Comparison of ENCODE assay signal across 25 mouse cellular contexts in genomic region chr10:17010047-17010446, GRCm38 (mm10).
DNase-seq lines count a peak whose midpoint lies in the region; ATAC-seq and TF ChIP-seq lines count a peak whose summit lies in the region.
"Had no signal": no experiment of that assay in that cellular context is flagged by ENCODE, and none has a peak within 500 bp of the region (broad histone marks: within the 10 kb centered on the region; RNA-seq: fewer than 3 reads in every experiment).

No protein-coding gene starts in this region.

- H3K9ac ChIP-seq in kidney, postnatal 0 days (ENCODE audit: low read depth, low read length) = no peak overlapping the region
- no peak overlapping the region for H3K9ac ChIP-seq in kidney, embryonic 14.5 days (ENCODE audit: low read depth, low read length)
- no peak overlapping the region for H3K9ac ChIP-seq in intestine, embryonic 16.5 days (ENCODE audit: low read depth, low read length)
- H3K9ac ChIP-seq: forebrain, embryonic 12.5 days; forebrain, postnatal 0 days; heart, embryonic 13.5 days; hindbrain, embryonic 14.5 days; liver, embryonic 15.5 days; midbrain, embryonic 13.5 days had no signal

- no peaks in the 10 kb centered on the region for H3K4me1 ChIP-seq in kidney, postnatal 0 days (replicated peaks; ENCODE audit: insufficient read depth, low read length)
- H3K4me1 ChIP-seq in kidney, embryonic 14.5 days (ENCODE audit: control insufficient read depth, insufficient read depth, low read length) = no peaks in the 10 kb centered on the region
- H3K4me1 ChIP-seq in intestine, embryonic 16.5 days (ENCODE audit: control insufficient read depth, insufficient read depth, low read length) = no peaks in the 10 kb centered on the region
- H3K4me1 ChIP-seq: forebrain, embryonic 12.5 days; liver, embryonic 15.5 days; midbrain, embryonic 13.5 days had no signal

- 81% methylated on average over 3 of the region's 3 CpGs for WGBS in kidney, postnatal 0 days
- WGBS in kidney, embryonic 14.5 days = 69% methylated on average over 3 of the region's 3 CpGs
- 79% methylated on average over 3 of the region's 3 CpGs for WGBS in intestine, embryonic 16.5 days

- no peaks in the 10 kb centered on the region for H3K27me3 ChIP-seq in kidney, postnatal 0 days (ENCODE audit: insufficient read depth, low read length)
- H3K27me3 ChIP-seq in kidney, embryonic 14.5 days (ENCODE audit: control insufficient read depth, insufficient read depth, low read length) = no peaks in the 10 kb centered on the region
- H3K27me3 ChIP-seq in intestine, embryonic 16.5 days (replicated peaks; ENCODE audit: control insufficient read depth, insufficient read depth, low read length) = no peaks in the 10 kb centered on the region
- H3K27me3 ChIP-seq: forebrain, embryonic 12.5 days; heart, embryonic 13.5 days; liver, embryonic 15.5 days; midbrain, embryonic 13.5 days; Patski had no signal

- no peak overlapping the region for H3K4me3 ChIP-seq in kidney, postnatal 0 days (replicated peaks; ENCODE audit: low read depth, low read length)
- no peak overlapping the region for H3K4me3 ChIP-seq in kidney, embryonic 14.5 days (ENCODE audit: low read length)
- no peak overlapping the region for H3K4me3 ChIP-seq in intestine, embryonic 16.5 days (ENCODE audit: low read length)
- H3K4me3 ChIP-seq: forebrain, embryonic 12.5 days; heart, embryonic 13.5 days; liver, embryonic 15.5 days; midbrain, embryonic 13.5 days had no signal

- TF ChIP-seq CTCF in kidney, postnatal 0 days (IDR thresholded peaks at IDR 0.05; ENCODE audit: low read depth) = no peak

- DNase-seq in kidney, postnatal 0 days (ENCODE audit: low spot score) = peak; percentile 47
- peak; percentile 22 for DNase-seq in urinary bladder, postnatal 14 days (ENCODE audit: low spot score)
- DNase-seq in urinary bladder, postnatal 4 days (ENCODE audit: low spot score in 2 of 2) = no peak
- DNase-seq in spleen, postnatal 14 days (ENCODE audit: low spot score in 2 of 2) = no peak
- DNase-seq: cerebellum, adult 2 months; cerebellum, postnatal 14 days; forebrain, postnatal 0 days; heart, postnatal 10 days; kidney, postnatal 10 days; layer of hippocampus, postnatal 36 days; left cerebral cortex, postnatal 4 days; lung, postnatal 4 days; right cerebral cortex, postnatal 25 days; thymus, adult 18-20 months; thymus, postnatal 25 days had no signal

- H3K36me3 ChIP-seq in kidney, postnatal 0 days (ENCODE audit: insufficient read depth, low read length) = no peaks in the 10 kb centered on the region
- no peaks in the 10 kb centered on the region for H3K36me3 ChIP-seq in kidney, embryonic 14.5 days (ENCODE audit: control insufficient read depth, insufficient read depth, low read length)
- H3K36me3 ChIP-seq in intestine, embryonic 16.5 days (ENCODE audit: control insufficient read depth, insufficient read depth, low read length) = no peaks in the 10 kb centered on the region
- H3K36me3 ChIP-seq: forebrain, embryonic 12.5 days; heart, embryonic 13.5 days; liver, embryonic 15.5 days; midbrain, embryonic 13.5 days had no signal

- ATAC-seq in kidney, postnatal 0 days (replicated peaks; ENCODE audit: low FRiP score, low read depth) = no peak
- no peak for ATAC-seq in kidney, embryonic 14.5 days (ENCODE audit: low FRiP score, low TSS enrichment)
- peak; percentile 76 for ATAC-seq in intestine, embryonic 16.5 days
- ATAC-seq: forebrain, postnatal 0 days; inflammation-experienced regulatory T-cells, adult 6 months; lung, postnatal 0 days; midbrain, embryonic 13.5 days; Patski had no signal

- H3K9me3 ChIP-seq in kidney, postnatal 0 days (replicated peaks; ENCODE audit: low read length) = no peaks in the 10 kb centered on the region
- no peaks in the 10 kb centered on the region for H3K9me3 ChIP-seq in kidney, embryonic 14.5 days (ENCODE audit: control insufficient read depth, low read length)
- no peaks in the 10 kb centered on the region for H3K9me3 ChIP-seq in intestine, embryonic 16.5 days (ENCODE audit: control insufficient read depth, low read length)
- H3K9me3 ChIP-seq: forebrain, embryonic 12.5 days; heart, embryonic 13.5 days; liver, embryonic 15.5 days; midbrain, embryonic 13.5 days had no signal

- H3K4me2 ChIP-seq in kidney, postnatal 0 days (ENCODE audit: low read length) = no peak overlapping the region
- H3K4me2 ChIP-seq in kidney, embryonic 14.5 days (replicated peaks; ENCODE audit: low read depth, low read length) = no peak overlapping the region
- H3K4me2 ChIP-seq in intestine, embryonic 16.5 days (ENCODE audit: low read depth, low read length) = no peak overlapping the region
- H3K4me2 ChIP-seq: forebrain, embryonic 12.5 days; heart, embryonic 13.5 days; hindbrain, embryonic 14.5 days; liver, embryonic 15.5 days; midbrain, embryonic 13.5 days had no signal

- H3K27ac ChIP-seq in kidney, postnatal 0 days = no peak overlapping the region
- no peak overlapping the region for H3K27ac ChIP-seq in kidney, embryonic 14.5 days (ENCODE audit: low read depth, low read length)
- H3K27ac ChIP-seq in intestine, embryonic 16.5 days (ENCODE audit: low read length) = no peak overlapping the region
- H3K27ac ChIP-seq: forebrain, embryonic 12.5 days; heart, embryonic 13.5 days; hindbrain, embryonic 14.5 days; liver, embryonic 15.5 days; midbrain, embryonic 13.5 days had no signal

Comparison
In these comparisons a context has a peak if more than half of its experiments do, and no peak if none do; other contexts are left out.
1. DNase-seq: peak in kidney, postnatal 0 days (single experiment) and urinary bladder, postnatal 14 days (single experiment); none in urinary bladder, postnatal 4 days (0 of 2) and spleen, postnatal 14 days (0 of 2).